Mouse (Mus musculus) cerebellum, adult 2 months (tissue): ENCODE data around the gene Stfa1. TPM values are rescaled to one million over a fixed set of nuclear protein-coding genes. Genes with fewer than 3 reads are reported as not detected.
"Not testable (repeated sequence)": the region's sequence is repeated elsewhere in the genome, so short reads cannot be mapped to it uniquely, and the experiment has no call there.

Experiments
- DNase-seq, 2 experiments: peaks; one replicate each; pipeline ENCODE4 v3.0.0; 2021
- H3K27ac ChIP-seq: fragments of 200-500 bp; 2 replicates; pipeline ENCODE4 v1.5.1; 2012; ENCODE audit warnings: low read length, control low read depth, inconsistent platforms; ENCODE audit not compliant: insufficient read depth
- H3K27me3 ChIP-seq: fragments of 200-500 bp; 2 replicates; pipeline ENCODE4 v1.6.1; 2012; ENCODE audit warnings: inconsistent platforms, mild to moderate bottlenecking, low read length, moderate library complexity; ENCODE audit not compliant: control insufficient read depth, insufficient read depth
- H3K4me1 ChIP-seq: fragments of 200-500 bp; 2 replicates; pipeline ENCODE4 v1.6.1; 2011; ENCODE audit warnings: low read length; ENCODE audit not compliant: control insufficient read depth, insufficient read depth
- H3K4me3 ChIP-seq: fragments of 200-500 bp; replicated peaks from 2 replicates; pipeline ENCODE3; 2011; ENCODE audit warnings: mild to moderate bottlenecking, low read depth, low read length, control low read depth; ENCODE audit not compliant: insufficient read depth
- CTCF ChIP-seq: fragments of 200-500 bp; IDR thresholded peaks from 2 replicates; pipeline ENCODE4 v1.5.1; 2011; ENCODE audit warnings: low read depth, mild to moderate bottlenecking, control low read depth, low read length, moderate library complexity, borderline replicate concordance; ENCODE audit not compliant: insufficient read depth
- POLR2A ChIP-seq: fragments of 200-500 bp; IDR thresholded peaks from 2 replicates; pipeline ENCODE4 v1.6.1; 2011; ENCODE audit warnings: low read length, control low read depth, borderline replicate concordance; ENCODE audit not compliant: insufficient read depth
- WGBS: fragments of 180-500 bp; shearing (Covaris S2); methylation state at CpG from one replicate; pipeline ENCODE4 v1.1.7; 2018; 5-methylcytosine and 5-hydroxymethylcytosine counted together
- polyA plus RNA-seq: library from polyadenylated mRNA; depleted of rRNA; stranded (reverse); fragments of >200 nt; gene quantifications from 2 replicates; pipeline ENCODE4 v1.2.3, GENCODE M21; 2012; rRNA removed

Stfa1 gene
- not detected in 2 replicates for polyA plus RNA-seq

DNA sequence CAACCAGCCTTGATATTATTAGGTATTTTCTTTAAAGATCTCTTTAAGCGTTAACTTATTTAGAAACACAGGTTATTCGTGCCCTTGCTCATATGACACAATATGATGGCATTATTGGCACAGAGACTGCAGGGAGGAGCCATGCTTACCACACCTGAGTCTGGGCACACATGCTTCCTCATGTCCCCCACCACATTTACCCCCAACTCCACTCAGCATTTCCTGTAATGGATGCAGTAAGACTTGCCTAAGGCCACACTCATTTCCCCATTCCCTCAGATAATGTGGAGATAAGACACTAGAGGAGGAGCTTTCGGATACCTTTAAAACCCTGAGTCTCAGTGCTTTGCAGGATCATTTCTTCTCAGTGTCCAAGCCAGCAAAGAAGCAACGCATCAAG lies at the start of gene Stfa1:
Gene Stfa1 (plus strand): TSS at position 156 of the 400 bp plus-strand sequence.
- not testable (repeated sequence) for DNase-seq, H3K27me3 ChIP-seq, H3K27ac ChIP-seq, H3K4me3 ChIP-seq, H3K4me1 ChIP-seq
- WGBS: 83% methylated on average over 4 of the region's 4 CpGs

- H3K4me3 ChIP-seq, H3K27me3 ChIP-seq, DNase-seq, H3K27ac ChIP-seq, H3K4me1 ChIP-seq: not testable (repeated sequence)
These were observed 16.2 kb upstream of the Stfa1 start for GRCm38 (mm10) chr16:36260585-36260984.

- H3K4me1 ChIP-seq: no peaks in the 10 kb centered on the region
These were observed 12.4 kb downstream of the Stfa1 start for GRCm38 (mm10) chr16:36289140-36289539.

GRCm38 (mm10) chr16:36307631-36308030 lies 30.9 kb downstream of the Stfa1 start:
- Histone ChIP-seq H3K4me3 (no peak overlapping the region), H3K27ac (no peak overlapping the region), H3K27me3 (no peaks in the 10 kb centered on the region), H3K4me1 (no peaks in the 10 kb centered on the region)
- no peak for DNase-seq
- 82% methylated on average over 4 of the region's 4 CpGs for WGBS
- TF ChIP-seq CTCF (no peak), POLR2A (no peak)

More at GRCm38 (mm10) chr16:36289140-36289539, 12.4 kb downstream of the Stfa1 start:
- DNase-seq: no peak
- H3K4me3 ChIP-seq: no peak overlapping the region
- WGBS: 87% methylated on average over 4 of the region's 4 CpGs
- no peak overlapping the region for H3K27ac ChIP-seq
- no peaks in the 10 kb centered on the region for H3K27me3 ChIP-seq
- TF ChIP-seq POLR2A: no peak
- TF ChIP-seq CTCF: no peak

- H3K27ac ChIP-seq, H3K4me3 ChIP-seq, DNase-seq, H3K4me1 ChIP-seq, H3K27me3 ChIP-seq: not testable (repeated sequence)
- WGBS: 81% methylated on average over 6 of the region's 6 CpGs
These were observed 39.4 kb downstream of the Stfa1 start for GRCm38 (mm10) chr16:36316111-36316510.

DNA sequence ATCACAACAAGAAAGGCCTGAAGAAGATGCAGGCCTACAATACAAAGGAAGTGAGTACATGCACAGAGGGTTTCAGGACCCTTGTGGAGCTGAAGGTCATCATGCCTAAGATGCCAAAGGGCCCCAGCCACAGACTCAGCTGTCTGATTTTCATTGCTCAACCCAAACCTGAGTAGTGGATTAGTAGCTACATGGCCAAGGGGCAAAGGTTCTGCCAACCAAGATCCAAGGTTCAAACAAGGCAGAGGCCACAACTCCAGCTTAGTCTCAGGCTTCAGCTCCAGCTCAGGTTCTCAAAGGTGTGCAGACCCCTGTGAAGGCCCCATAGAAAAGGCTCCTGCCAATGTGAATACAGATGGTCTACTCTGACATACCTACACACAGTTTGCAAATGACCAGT lies 42.5 kb downstream of the Stfa1 start:
- no peak for TF ChIP-seq POLR2A
- TF ChIP-seq CTCF: no peak
- Histone ChIP-seq H3K4me1 (no peaks in the 10 kb centered on the region), H3K4me3 (no peak overlapping the region), H3K27ac (no peak overlapping the region), H3K27me3 (no peaks in the 10 kb centered on the region)
- DNase-seq: no peak

DNA sequence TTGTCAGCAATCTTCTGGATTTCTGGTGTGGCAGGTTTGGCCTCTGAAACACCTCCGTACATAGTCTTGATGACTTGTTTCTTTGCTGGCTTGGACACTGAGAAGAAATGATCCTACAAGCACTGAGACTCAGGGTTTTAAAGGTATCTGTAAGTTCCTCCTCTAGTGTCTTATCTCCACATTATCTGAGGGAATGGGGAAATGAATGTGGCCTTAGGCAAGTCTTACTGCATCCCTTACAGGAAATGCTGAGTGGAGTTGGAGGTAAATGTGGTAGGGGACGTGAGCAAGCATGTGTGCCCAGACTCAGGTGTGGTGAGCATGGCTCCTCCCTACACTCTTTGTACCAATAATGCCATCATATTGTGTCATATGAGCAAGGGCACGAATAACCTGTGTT lies 57.5 kb downstream of the Stfa1 start, which contains the start of gene BC117090:
Gene BC117090 (minus strand): TSS at position 101 of the 400 bp plus-strand sequence.
- Histone ChIP-seq H3K4me1 (no peaks in the 10 kb centered on the region), H3K4me3 (no peak within 1 kb of the TSS), H3K27me3 (no peaks in the 10 kb centered on the region), H3K27ac (no peak within 1 kb of the TSS)
- no peak for DNase-seq
- TF ChIP-seq CTCF: no peak
- no peak for TF ChIP-seq POLR2A
- 76% methylated on average over 3 of the region's 3 CpGs for WGBS

Other genes with a start within 250 kb of the Stfa1 start
- 5.1 and 6.4 TPM in 2 replicates for gene Wdr5b, start 235.8 kb upstream of the Stfa1 start, polyA plus RNA-seq
- 163 and 166 TPM in 2 replicates for gene Fam162a, start 205.4 kb upstream of the Stfa1 start, polyA plus RNA-seq
- gene Ccdc58, start 205.3 kb upstream of the Stfa1 start, polyA plus RNA-seq: 19.2 and 20.5 TPM in 2 replicates
- not detected in 2 replicates for gene Csta1, start 145.7 kb upstream of the Stfa1 start, polyA plus RNA-seq
- gene Stfa2l1, start 120.1 kb upstream of the Stfa1 start, polyA plus RNA-seq: not detected in 2 replicates
- gene Gm5483, start 92.7 kb upstream of the Stfa1 start, polyA plus RNA-seq: not detected in 2 replicates
- gene Gm5416, start 66.5 kb upstream of the Stfa1 start, polyA plus RNA-seq: not detected in 2 replicates
- not detected in 2 replicates for gene 2010005H15Rik, start 55.5 kb upstream of the Stfa1 start, polyA plus RNA-seq
- not detected in 2 replicates for gene BC117090, start 57.4 kb downstream of the Stfa1 start, polyA plus RNA-seq
- gene BC100530, start 90.8 kb downstream of the Stfa1 start, polyA plus RNA-seq: not detected in 2 replicates
- gene Stfa2, start 131.5 kb downstream of the Stfa1 start, polyA plus RNA-seq: not detected in 2 replicates
- gene Stfa3, start 178.4 kb downstream of the Stfa1 start, polyA plus RNA-seq: not detected in 2 replicates